ENCODE assay signal across 8 mouse cellular contexts in genomic region chr5:65762686-65763085, GRCm38 (mm10). TPM values are rescaled to one million over a fixed set of nuclear protein-coding genes. Genes with fewer than 3 reads are reported as not detected.
A peak's percentile ranks its signal among the peaks of the same experiment; 100 is the strongest.
DNase-seq lines count a peak whose midpoint lies in the region; ATAC-seq and TF ChIP-seq lines count a peak whose summit lies in the region.

No protein-coding gene starts in this region.

- no peaks in the 10 kb centered on the region for H3K27me3 ChIP-seq in liver, adult 2 months (ENCODE audit: control insufficient read depth, insufficient read depth, low read length)
- H3K27me3 ChIP-seq in embryonic facial prominence, embryonic 10.5 days (replicated peaks; ENCODE audit: low read depth, poor library complexity, severe bottlenecking), result no peaks in the 10 kb centered on the region
- H3K27me3 ChIP-seq in hindbrain, postnatal 0 days (ENCODE audit: insufficient read depth, low read length), result no peaks in the 10 kb centered on the region
- no peaks in the 10 kb centered on the region for H3K27me3 ChIP-seq in myocyte (ENCODE audit: control insufficient read depth, insufficient read depth, insufficient read length)

- H3K4me1 ChIP-seq in liver, adult 2 months (ENCODE audit: control insufficient read depth, insufficient read depth, low read length), result peaks cover 9% of the 10 kb centered on the region; the same call in 1 of the 2 replicates
- peaks cover 11% of the 10 kb centered on the region for H3K4me1 ChIP-seq in embryonic facial prominence, embryonic 10.5 days
- no peaks in the 10 kb centered on the region; the same call in 1 of the 2 replicates for H3K4me1 ChIP-seq in hindbrain, postnatal 0 days (ENCODE audit: insufficient read depth, low read length)

- H3K4me2 ChIP-seq in hindbrain, postnatal 0 days (ENCODE audit: low read depth, low read length), result peak overlapping the region; percentile 69
- H3K4me2 ChIP-seq in myocyte (ENCODE audit: low read depth), result peak overlapping the region; percentile 66

- H3K9me3 ChIP-seq in embryonic facial prominence, embryonic 10.5 days, result no peaks in the 10 kb centered on the region
- no peaks in the 10 kb centered on the region for H3K9me3 ChIP-seq in hindbrain, postnatal 0 days (ENCODE audit: low read length)

- WGBS in liver, adult 2 months, result 1% methylated on average over 3 of the region's 3 CpGs
- WGBS in embryonic facial prominence, embryonic 10.5 days, result 3% methylated on average over 3 of the region's 3 CpGs
- WGBS in hindbrain, postnatal 0 days, result 3% methylated on average over 3 of the region's 3 CpGs

- ATAC-seq in hindbrain, postnatal 0 days, result no peak

- DNase-seq in liver, adult 2 months (ENCODE audit: extremely low read depth, low read depth, low spot score), result no peak
- no peak for DNase-seq in liver
- no peak for DNase-seq in embryonic facial prominence, embryonic 10.5 days (ENCODE audit: low spot score)
- DNase-seq in hindbrain, postnatal 0 days (ENCODE audit: low spot score), result no peak
- DNase-seq in urinary bladder, postnatal 10 days (ENCODE audit: low spot score), result no peak
- no peak for DNase-seq in layer of hippocampus, adult 8-10 months (ENCODE audit: low spot score in 2 of 2)
- no peak for DNase-seq in T-cell, adult 2 months (ENCODE audit: low spot score)

- peak overlapping the region; percentile 42; the same call in 1 of the 2 replicates for H3K4me3 ChIP-seq in liver, adult 2 months (ENCODE audit: insufficient read depth, low read depth, low read length)
- peak overlapping the region; percentile 83 for H3K4me3 ChIP-seq in embryonic facial prominence, embryonic 10.5 days
- H3K4me3 ChIP-seq in hindbrain, postnatal 0 days (ENCODE audit: low read length), result peak overlapping the region; percentile 95
- H3K4me3 ChIP-seq in myocyte, result peak overlapping the region; percentile 47

- H3K9ac ChIP-seq in liver, adult 2 months (ENCODE audit: low read depth, low read length), result no peak overlapping the region
- peak overlapping the region; percentile 98 for H3K9ac ChIP-seq in hindbrain, postnatal 0 days (replicated peaks; ENCODE audit: low read length)

- no peaks in the 10 kb centered on the region for H3K36me3 ChIP-seq in liver, adult 2 months (ENCODE audit: control insufficient read depth, insufficient read depth, low read length)
- peaks cover 8% of the 10 kb centered on the region for H3K36me3 ChIP-seq in embryonic facial prominence, embryonic 10.5 days (replicated peaks)
- no peaks in the 10 kb centered on the region for H3K36me3 ChIP-seq in hindbrain, postnatal 0 days (ENCODE audit: insufficient read depth, low read length)
- H3K36me3 ChIP-seq in myocyte (ENCODE audit: control insufficient read depth, insufficient read depth), result no peaks in the 10 kb centered on the region

- H3ac ChIP-seq in myocyte (ENCODE audit: control insufficient read depth, insufficient read length), result peak overlapping the region; percentile 98

- H3K79me2 ChIP-seq in liver, adult 2 months (ENCODE audit: control insufficient read depth, insufficient read depth, low read length), result peaks cover 2% of the 10 kb centered on the region; the same call in 1 of the 2 replicates
- H3K79me2 ChIP-seq in myocyte (ENCODE audit: control insufficient read depth, insufficient read depth), result no peaks in the 10 kb centered on the region

- TF ChIP-seq CTCF in liver, adult 2 months (IDR thresholded peaks at IDR 0.05; ENCODE audit: low read depth, low read length), result no peak
- no peak for TF ChIP-seq CTCF in hindbrain, postnatal 0 days (IDR thresholded peaks at IDR 0.05; ENCODE audit: low read depth)

- H3K27ac ChIP-seq in liver, adult 2 months (replicated peaks; ENCODE audit: insufficient read depth, low read depth, low read length), result no peak overlapping the region
- peak overlapping the region; percentile 99 for H3K27ac ChIP-seq in embryonic facial prominence, embryonic 10.5 days (replicated peaks)
- peak overlapping the region; percentile 100 for H3K27ac ChIP-seq in hindbrain, postnatal 0 days

- TF ChIP-seq POLR2A in liver, adult 2 months (IDR thresholded peaks at IDR 0.05; ENCODE audit: extremely low read depth, insufficient read depth, low read length), result no peak
- TF ChIP-seq POLR2A in myocyte (IDR thresholded peaks at IDR 0.05; ENCODE audit: insufficient read length, low read depth), result no peak

TF ChIP-seq in myocyte, 11 proteins besides CTCF, POLR2A, EP300 and RAD21:
- TF ChIP-seq TCF12 (IDR thresholded peaks at IDR 0.05; ENCODE audit: insufficient read depth, poor library complexity, severe bottlenecking) (no peak), POLR2AphosphoS2 (IDR thresholded peaks at IDR 0.05; ENCODE audit: insufficient read length, low read depth) (no peak), TCF3 (IDR thresholded peaks at IDR 0.05; ENCODE audit: insufficient read length, low read depth) (no peak), MYOD1 (IDR thresholded peaks at IDR 0.05; ENCODE audit: control insufficient read depth in 1 of 3, insufficient read length in 2 of 3, low read depth in 2 of 3) (no peak), MYOG (IDR thresholded peaks at IDR 0.05; ENCODE audit: control insufficient read depth in 1 of 3, insufficient read depth in 1 of 3, insufficient read length in 2 of 3, low read depth in 2 of 3) (no peak), USF1 (IDR thresholded peaks at IDR 0.05; ENCODE audit: low read depth) (no peak), MAX (IDR thresholded peaks at IDR 0.05; ENCODE audit: low read depth) (no peak), CEBPB (IDR thresholded peaks at IDR 0.05; ENCODE audit: insufficient read depth, poor library complexity, severe bottlenecking) (no peak), E2F4 (IDR thresholded peaks at IDR 0.05; ENCODE audit: insufficient read depth) (no peak), REST (IDR thresholded peaks at IDR 0.05; ENCODE audit: insufficient read depth, insufficient read length) (no peak), SRF (IDR thresholded peaks at IDR 0.05; ENCODE audit: control insufficient read depth, insufficient read length, low read depth) (no peak)
TF ChIP-seq in myocyte: peak in this region for 0.

RNA-seq across cellular contexts. Expression of gene N4bp2, which starts 0.6 kb away (rescaled TPM):
- 21.7 and 23.8 TPM in 2 replicates for total RNA-seq in liver, adult 2 months (2014; rRNA removed)
- polyA plus RNA-seq in liver, adult 2 months (2012; rRNA removed), result 4.1 and 4.6 TPM in 2 replicates
- 37.0 and 37.5 TPM in 2 replicates for polyA plus RNA-seq in embryonic facial prominence, embryonic 10.5 days (2016; fragmentation: Nextera tagmentation; extraction: Ambion mirVana)
- 27.4 and 41.7 TPM in 2 replicates for total RNA-seq in hindbrain, postnatal 0 days (2014; rRNA removed)
- 9.7 and 10.0 TPM in 2 replicates for polyA plus RNA-seq in hindbrain, postnatal 0 days (2015; fragmentation: Nextera tagmentation; extraction: Ambion mirVana)
- 1.9 TPM for polyA plus RNA-seq in myocyte (2012; fragmentation: generic; extraction: Trizol)
- 10 to 100 TPM in 2 of 4 experiments, 1 to 10 TPM in 2; 9.2 to 12.1 (median 10.0) TPM for total RNA-seq in layer of hippocampus, adult 8-10 months (2022)

Comparison
In these comparisons a context has a peak if more than half of its experiments do, and no peak if none do; other contexts are left out.
1. H3K4me3 ChIP-seq: peak in every context shown above with its lines; median percentile 95 in hindbrain, postnatal 0 days; 83 in embryonic facial prominence, embryonic 10.5 days; 47 in myocyte; 42 in liver, adult 2 months.